Mouse (Mus musculus) 3T3-L1 (cell line): Measurements from ENCODE around the gene Kdsr.

Source experiments
- DNase-seq: peaks from one replicate; pipeline ENCODE4 v3.0.0-alpha.2; 2015; ENCODE audit warnings: low read depth, low spot score

Gene Kdsr

DNA sequence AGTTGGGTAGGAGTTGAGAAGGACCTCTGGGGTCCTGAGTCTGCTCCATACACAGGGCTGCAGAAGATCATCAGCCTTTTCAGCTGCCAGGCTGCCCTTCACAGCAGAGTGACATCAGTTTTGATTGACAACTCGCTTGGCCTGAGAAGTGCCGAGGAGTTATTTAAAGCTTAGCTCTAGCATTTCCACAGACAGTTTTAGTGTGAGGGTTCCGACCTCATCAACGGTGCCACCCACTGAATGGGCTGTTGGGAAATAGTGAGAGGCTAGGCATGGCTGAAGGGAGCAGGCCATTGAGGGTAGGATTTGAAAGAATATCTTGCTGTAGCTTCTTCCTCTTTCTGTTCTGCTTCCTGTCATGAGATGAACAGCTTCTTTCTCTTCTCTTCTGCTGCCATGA lies 63.9 kb downstream of the Kdsr start:
- DNase-seq = no peak

DNA sequence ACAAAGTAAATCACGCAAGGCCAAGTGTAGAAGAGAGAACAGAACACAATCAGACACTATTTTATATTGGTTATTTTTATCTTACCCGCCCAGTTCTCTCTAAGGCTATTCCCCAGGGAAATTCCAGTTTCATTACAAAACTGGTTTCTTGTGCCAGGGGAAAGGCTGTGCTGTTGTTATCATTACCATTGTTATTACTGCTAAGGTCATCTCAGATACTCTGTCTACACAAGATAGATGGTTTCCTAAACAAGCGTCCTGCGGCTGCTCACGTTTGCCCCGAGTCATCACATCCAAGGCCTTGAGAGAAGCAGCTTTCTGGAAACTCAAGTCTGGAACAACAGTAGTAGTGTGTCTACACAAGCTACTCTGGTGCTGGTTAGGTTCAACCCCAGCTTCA lies 65.2 kb downstream of the Kdsr start:
- peak; percentile 78 for DNase-seq

DNA sequence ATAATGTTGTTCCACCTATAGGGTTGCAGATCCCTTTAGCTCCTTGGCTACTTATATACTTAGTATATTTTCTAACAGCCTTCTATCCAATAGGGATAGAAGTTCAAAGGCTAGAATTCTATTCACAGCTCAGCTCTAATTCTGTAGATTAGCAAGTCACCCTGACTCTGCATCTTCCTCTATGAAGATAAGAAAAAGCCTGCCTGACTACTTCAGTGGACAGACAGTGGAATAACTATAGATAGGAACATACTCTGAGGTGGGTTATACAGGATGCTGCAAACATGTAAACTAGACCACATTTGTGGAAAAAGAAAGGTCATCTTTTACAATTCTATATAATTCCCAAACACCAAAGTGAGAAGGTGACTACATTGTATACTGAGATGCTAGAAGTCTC lies 66.9 kb downstream of the Kdsr start:
- DNase-seq = no peak

DNA sequence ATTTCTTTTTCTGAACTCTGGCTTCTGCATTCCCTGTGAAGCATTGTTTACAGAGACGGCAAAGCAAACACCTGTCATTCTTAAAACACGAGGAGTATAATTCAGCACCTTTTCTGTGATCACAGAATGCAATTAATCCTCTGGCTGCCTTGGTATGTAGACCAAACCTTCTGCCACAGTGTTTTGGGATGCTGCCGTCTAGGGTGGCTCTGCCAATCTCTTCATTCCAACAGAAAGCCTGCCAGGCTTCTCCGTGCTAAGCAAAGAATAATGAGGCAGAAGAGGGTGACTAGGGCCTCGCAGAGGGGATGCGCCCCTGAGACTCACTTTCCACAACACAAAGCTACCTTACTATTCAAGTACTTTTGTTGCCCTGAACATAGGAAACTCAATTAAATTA lies 68.6 kb downstream of the Kdsr start:
- DNase-seq = no peak

DNA sequence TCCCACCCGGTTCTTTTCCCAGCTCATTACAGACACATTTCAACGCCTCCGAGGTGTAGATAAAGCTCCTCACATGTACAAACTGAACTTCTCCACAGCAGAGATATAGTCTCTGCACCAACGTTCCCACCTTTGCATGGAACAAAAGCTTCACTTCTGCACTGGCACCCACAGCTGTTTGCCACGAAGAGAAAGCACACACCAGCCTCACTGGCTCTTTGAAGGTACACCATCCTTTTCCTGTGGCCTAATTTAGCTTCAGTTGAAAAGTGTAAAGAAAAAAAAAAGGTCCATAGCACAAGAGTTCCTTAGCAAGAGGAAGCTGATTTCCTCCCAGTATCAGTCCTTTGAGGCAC lies 71.4 kb downstream of the Kdsr start:
- DNase-seq = no peak

DNA sequence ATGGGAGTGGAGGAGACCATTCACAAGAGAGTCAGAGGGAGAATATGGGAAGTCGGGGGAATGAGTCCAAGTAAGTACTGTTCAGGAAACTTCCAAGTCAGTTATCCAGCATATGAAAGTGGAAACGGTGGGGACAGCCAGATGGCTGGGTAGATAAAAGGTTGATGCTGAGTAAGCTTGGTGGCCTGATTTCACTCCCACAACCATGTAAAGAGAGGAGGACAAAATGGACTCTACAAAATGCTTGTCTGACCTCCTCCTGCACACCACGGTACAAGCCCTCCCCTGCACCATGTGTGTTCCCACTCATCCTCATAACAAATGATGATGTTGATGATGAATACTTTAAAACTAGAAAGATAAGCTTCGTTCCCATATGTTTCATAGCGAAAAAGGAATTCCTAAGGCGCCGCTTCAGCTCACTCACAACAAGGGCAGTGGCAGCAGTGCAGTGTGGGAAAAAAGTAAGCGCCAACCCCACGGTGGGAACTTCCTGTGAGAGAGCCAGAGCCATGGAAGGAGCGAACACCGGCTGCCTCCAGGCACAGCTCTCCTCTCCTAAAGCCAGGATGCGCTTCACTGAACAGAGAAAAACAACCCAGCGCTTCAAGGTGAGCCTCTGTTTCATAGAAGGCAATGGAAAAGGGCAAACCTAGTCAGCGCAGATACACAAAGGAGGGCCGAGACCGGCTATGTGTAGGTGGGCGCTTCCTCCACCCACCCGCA lies 71.9 kb downstream of the Kdsr start:
- DNase-seq = no peak

DNA sequence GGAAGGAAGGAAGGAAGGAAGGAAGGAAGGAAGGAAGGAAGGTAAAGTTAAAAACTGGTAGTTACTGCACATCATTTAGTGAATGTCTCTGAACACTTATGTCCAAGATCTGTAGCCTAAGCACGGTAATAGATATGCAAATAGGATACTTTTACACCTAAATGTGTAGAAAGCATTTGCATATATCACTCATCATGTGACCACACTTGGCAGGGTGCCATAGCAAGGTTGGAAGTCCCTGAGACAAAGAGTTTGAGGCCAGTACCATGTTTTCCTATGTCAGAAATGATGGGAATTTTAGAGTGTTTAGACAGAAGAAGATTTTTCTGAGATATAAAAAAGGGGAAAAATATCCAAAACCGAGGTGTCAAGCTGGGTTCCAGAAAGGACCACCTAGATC lies 73.8 kb downstream of the Kdsr start:
- no peak for DNase-seq

DNA sequence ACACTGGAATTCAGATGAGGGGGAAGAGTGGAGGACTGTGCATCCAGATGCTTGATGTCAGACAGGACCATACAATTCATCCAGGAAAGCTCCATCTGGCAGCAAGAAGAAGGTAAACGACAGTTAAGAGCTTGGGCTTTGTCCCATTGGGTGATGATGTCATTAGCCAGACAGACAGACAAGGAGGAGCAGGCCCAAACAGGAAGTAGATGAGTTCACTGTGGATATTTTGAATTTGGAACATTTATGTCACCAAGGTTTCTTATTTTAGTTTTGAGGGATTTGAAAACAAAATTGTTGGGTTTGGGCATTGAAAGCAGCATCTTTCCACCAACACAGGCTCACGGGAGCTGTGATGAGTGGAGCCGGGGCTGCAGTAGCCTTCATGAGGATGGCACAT lies 75.0 kb downstream of the Kdsr start:
- DNase-seq = no peak

DNA sequence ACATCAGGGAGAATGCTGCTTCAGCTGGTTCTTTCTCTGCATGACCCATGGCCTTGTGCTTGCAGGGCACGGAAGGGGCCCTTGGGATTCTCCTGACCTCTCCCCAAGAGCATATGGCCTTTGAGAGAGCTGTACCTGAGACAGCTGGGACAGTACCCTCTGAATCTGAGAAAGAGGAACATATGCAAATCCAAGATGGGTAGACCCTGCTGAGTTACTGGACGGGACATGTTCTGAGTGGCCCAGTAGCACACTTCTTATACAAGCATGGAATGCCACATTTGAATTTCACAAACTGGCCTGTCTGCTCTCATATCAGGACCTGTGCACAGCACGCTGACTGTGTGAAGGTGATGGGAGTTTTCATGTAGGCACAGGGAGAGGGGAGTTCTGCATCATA lies 76.7 kb downstream of the Kdsr start:
- DNase-seq = no peak

DNA sequence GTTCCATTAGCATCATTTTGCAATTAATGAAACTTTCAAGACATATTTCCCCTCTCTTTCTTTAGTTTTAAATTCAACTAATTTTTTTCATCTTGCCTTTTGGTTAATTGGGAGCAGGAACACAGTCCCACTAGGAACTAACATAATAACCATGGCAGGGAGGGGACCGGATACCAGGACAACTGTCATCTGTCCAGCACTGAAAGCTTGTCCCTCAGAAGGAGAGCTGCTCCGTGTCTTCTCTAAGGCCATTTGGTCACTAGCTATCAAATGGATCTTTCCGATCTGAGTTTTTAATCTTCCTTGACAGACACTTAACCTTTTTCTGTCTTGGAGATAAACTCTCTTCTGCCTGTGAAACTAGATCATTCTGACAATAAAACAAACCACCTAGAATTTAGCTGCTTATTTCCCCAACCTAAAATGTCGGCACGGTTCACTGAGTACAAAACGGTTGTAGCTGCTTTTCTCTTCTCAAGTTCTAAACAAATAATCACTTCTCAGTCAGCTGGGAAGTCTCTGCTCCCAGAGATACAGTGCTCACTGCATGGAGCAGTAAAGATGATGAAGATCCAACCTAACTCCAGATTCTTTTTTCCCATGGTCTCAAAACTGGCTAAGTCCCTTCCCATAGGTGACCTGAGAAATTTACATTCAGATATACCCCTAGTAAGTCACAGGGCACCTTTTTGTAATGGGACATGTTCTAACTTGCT lies 79.6 kb downstream of the Kdsr start:
- DNase-seq = no peak

DNA sequence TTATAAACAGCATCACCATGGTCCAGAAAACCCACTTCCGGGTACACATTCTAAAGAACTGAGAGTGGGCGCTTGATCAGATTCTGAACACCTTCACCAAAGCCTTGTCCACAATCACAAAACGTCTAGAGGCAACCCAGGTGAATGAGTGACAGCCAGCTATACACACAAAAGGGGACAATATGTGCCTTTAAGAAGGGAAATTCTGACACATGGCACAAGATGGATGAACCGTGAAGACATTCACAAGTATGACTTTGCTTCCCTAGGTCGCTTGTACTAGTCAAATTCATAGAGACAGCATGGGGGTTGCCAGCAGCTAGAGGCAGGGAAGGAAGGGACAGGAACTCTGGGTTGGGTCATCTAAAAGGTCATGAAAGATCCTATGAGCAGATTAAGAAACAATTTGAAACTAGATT lies 81.5 kb downstream of the Kdsr start:
- DNase-seq = no peak
